Mouse (Mus musculus) C2C12 (cell line): ENCODE results near the gene Plcg1. TPM values are rescaled to one million over a fixed set of nuclear protein-coding genes. Genes with fewer than 3 reads are reported as not detected.

ENCODE experiments used
- H3K27me3 ChIP-seq: one replicate; pipeline ENCODE4 v1.6.1; 2011; ENCODE audit not compliant: control insufficient read depth, insufficient read depth, insufficient read length
- H3K36me3 ChIP-seq: one replicate; pipeline ENCODE4 v1.6.1; 2011; ENCODE audit not compliant: control insufficient read depth, insufficient read depth
- H3K4me3 ChIP-seq: one replicate; pipeline ENCODE4 v1.5.1; 2011; ENCODE audit warnings: mild to moderate bottlenecking, control low read depth; ENCODE audit not compliant: poor library complexity, insufficient read depth, severe bottlenecking
- H3K79me2 ChIP-seq: one replicate; pipeline ENCODE4 v1.6.1; 2011; ENCODE audit not compliant: control insufficient read depth, insufficient read depth
- H3K79me3 ChIP-seq: one replicate; pipeline ENCODE4 v1.6.1; 2011; ENCODE audit warnings: low read depth, control low read depth
- H3ac ChIP-seq: one replicate; pipeline ENCODE3; 2011; ENCODE audit warnings: low read depth; ENCODE audit not compliant: control insufficient read depth, insufficient read length
- CEBPB ChIP-seq: IDR thresholded peaks from one replicate; pipeline ENCODE4 v1.6.1; 2011; ENCODE audit warnings: low read depth, mild to moderate bottlenecking, control low read depth, moderate library complexity
- CTCF ChIP-seq: IDR thresholded peaks from one replicate; pipeline ENCODE4 v1.5.1; 2011; ENCODE audit not compliant: control insufficient read depth, insufficient read depth, insufficient read length
- FOSL1 ChIP-seq: IDR thresholded peaks from one replicate; pipeline ENCODE4 v1.8.0; 2011; ENCODE audit warnings: mild to moderate bottlenecking, low read length; ENCODE audit not compliant: poor library complexity, insufficient read depth, severe bottlenecking
- MAX ChIP-seq: IDR thresholded peaks from one replicate; pipeline ENCODE4 v1.6.1; 2011; ENCODE audit warnings: mild to moderate bottlenecking, control low read depth
- MYOD1 ChIP-seq: IDR thresholded peaks from one replicate; pipeline ENCODE4 v1.6.1; 2011; ENCODE audit warnings: low read depth; ENCODE audit not compliant: control insufficient read depth, insufficient read length
- MYOG ChIP-seq: IDR thresholded peaks from one replicate; pipeline ENCODE4 v1.6.1; 2011; ENCODE audit not compliant: control insufficient read depth, insufficient read length; ENCODE audit errors: extremely low read depth
- USF1 ChIP-seq: IDR thresholded peaks from one replicate; pipeline ENCODE4 v1.6.1; 2011; ENCODE audit warnings: low read depth, mild to moderate bottlenecking, control low read depth, moderate library complexity
- polyA plus RNA-seq: library from polyadenylated mRNA; unstranded; fragments of >200 nt; fragmentation: generic; extraction: Trizol; gene quantifications from one replicate; pipeline ENCODE4 v1.2.1, GENCODE M21; 2012; ENCODE audit warnings: missing spikeins

Gene Plcg1
- polyA plus RNA-seq, 1 experiment, result 39.0 TPM

DNA sequence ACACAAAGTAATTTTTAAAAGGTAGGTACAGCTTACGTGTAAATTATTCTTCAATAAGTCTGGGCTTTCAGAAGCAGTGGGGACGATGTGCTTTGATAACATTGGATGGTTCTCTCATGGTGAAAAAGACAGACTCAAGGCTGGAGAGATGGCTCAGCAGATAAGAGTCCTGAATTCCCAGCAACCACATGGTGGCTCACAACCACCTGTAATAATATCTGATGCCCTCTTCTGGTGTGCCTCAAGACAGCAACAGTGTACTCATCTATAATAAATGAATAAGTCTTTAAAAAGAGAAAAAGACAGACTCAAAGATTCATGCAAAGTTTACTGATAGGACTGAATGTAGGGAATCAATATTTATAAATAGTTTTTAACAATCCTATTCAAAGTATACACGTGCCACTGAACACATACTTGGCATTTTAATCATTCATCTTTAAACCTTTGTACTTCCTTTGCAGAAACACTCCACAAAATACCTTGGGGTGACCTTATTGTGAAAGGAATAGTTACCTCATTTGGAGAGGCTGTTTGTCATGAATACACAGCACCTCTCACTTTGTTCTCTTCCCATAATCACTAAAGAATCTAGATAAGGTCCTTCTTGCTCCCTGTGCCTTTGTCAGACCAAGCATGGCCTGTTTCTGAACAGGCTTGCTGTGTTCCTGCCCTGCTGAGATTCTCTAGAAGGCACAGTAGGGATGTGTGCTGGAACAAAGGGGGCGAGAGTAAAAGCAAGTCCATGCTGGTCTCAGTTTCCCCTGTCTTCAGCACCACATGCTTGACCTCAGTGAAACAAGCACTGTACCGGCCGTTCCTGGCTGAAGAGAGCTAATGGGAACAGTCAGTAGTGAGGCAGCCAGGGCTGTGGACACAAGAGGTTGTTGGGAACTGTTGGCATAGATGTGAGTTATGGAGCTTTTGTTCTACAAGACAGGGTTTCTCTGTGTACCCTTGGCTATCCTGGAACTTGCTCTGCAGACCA lies 4.9 kb upstream of the Plcg1 start:
- no peaks in the 10 kb centered on the region for H3K27me3 ChIP-seq
- no peak overlapping the region for H3K4me3 ChIP-seq
- H3ac ChIP-seq, result no peak overlapping the region
- no peaks in the 10 kb centered on the region for H3K79me2 ChIP-seq
- H3K79me3 ChIP-seq, result no peaks in the 10 kb centered on the region
- TF ChIP-seq FOSL1 (no peak), MYOD1 (no peak), MAX (no peak), CTCF (no peak), USF1 (no peak), CEBPB (no peak), MYOG (no peak)
- H3K36me3 ChIP-seq, result peaks cover 50% of the 10 kb centered on the region

DNA sequence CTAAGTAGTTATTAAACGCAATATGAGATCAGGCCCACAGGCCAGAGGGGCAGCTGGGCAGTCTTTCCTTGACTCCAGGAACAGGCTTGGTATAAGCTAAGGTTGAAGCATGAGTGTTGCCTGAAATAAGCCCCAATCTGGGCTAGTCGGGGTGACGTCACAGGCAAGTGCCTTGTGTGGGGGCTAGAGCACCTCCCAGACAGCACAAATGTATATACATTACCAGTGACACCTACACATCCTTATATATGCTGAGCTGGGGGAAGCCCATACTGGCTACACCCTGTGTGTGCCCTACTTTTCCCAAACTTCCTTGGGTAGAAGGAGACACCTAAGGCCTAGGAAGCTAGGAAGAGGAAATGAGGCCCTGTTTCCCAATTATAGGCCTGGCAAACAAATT lies 2.1 kb upstream of the Plcg1 start:
- peaks cover 23% of the 10 kb centered on the region for H3K36me3 ChIP-seq
- TF ChIP-seq USF1 (no peak), MYOG (no peak), MYOD1 (no peak), MAX (no peak), CTCF (no peak), CEBPB (no peak), FOSL1 (no peak)

DNA sequence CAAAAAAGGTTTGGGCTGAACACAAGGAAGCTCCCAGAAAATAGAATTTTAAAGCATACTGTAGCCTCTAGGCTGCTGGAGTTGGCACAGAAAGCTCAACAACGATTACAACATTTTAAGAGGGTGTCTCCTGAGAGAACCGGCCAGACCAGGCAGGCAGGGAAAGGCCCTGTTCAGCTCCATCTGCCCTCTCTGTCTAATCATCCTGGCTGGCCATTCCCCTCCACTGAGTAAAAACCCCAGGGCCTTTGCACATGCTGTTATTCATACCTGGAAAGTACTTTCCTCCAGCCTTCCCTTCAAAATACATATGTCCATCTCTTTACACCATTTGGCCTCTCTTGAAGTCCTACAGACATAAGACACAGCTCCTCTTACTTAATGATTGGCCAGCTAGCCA lies 1.7 kb upstream of the Plcg1 start:
- Histone ChIP-seq H3ac (no peak overlapping the region), H3K27me3 (no peaks in the 10 kb centered on the region), H3K4me3 (no peak overlapping the region), H3K36me3 (peaks cover 18% of the 10 kb centered on the region), H3K79me3 (peaks cover 22% of the 10 kb centered on the region), H3K79me2 (peaks cover 29% of the 10 kb centered on the region)
- TF ChIP-seq FOSL1, result no peak
- no peak for TF ChIP-seq MYOG
- TF ChIP-seq CTCF, result no peak
- TF ChIP-seq USF1, result no peak

More for the DNA sequence above, 2.1 kb upstream of the Plcg1 start:
- Histone ChIP-seq H3K4me3 (no peak overlapping the region), H3K79me3 (peaks cover 18% of the 10 kb centered on the region), H3K27me3 (no peaks in the 10 kb centered on the region), H3K79me2 (peaks cover 25% of the 10 kb centered on the region), H3ac (no peak overlapping the region)

DNA sequence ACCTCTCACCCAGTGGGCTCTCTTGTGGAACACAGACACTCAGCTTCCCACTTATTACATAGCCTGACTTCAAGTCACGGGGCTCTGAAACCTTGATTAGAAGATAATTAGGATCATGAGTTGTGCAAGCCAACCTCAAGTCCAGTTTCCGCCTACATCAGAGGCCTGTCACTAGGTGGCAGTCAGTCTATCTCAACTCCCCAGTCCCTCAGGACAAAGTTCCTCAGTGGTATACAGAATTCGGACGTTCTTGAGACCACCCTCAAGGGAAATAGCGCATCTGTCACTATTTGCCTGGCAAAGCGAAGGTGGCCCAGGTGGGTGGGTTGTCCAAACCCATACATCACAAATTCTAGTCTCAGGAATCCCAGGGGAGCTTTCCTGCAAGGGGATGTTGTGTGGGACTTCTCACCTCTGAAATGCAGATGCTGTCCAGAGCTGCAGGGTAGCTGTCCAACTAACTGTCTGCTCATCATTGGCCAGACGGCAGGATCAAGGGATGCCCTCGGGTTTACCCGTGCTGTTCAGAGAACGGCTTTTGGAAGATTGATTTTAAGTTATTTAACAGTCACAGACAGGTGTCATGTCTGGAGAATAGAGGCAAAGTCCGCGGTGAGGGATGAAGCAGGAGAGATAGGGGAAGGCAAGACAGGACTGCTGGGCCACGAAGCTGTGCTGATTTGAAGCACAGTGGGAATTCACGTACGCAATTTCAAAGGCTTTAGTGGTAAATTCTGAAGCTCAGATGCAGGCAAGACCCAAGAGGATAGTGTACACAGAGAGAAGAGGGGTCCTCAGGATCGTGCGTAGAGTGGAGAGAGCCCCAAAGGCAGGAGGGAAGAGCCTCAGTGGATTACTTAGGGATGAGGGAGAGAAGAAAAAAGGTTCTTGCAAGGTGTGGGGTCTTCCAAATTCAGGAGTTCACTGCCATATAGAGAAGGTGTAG lies 976 bp upstream of the Plcg1 start:
- H3K79me3 ChIP-seq, result peaks cover 28% of the 10 kb centered on the region
- peak; percentile 36 for TF ChIP-seq CTCF
- no peak for TF ChIP-seq MYOD1
- TF ChIP-seq CEBPB, result peak; percentile 34
- TF ChIP-seq USF1, result no peak
- TF ChIP-seq FOSL1, result no peak
- no peak for TF ChIP-seq MYOG
- TF ChIP-seq MAX, result no peak
- no peaks in the 10 kb centered on the region for H3K27me3 ChIP-seq
- peaks cover 13% of the 10 kb centered on the region for H3K36me3 ChIP-seq
- peaks cover 36% of the 10 kb centered on the region for H3K79me2 ChIP-seq
- peak overlapping the region; percentile 45 for H3ac ChIP-seq
- no peak overlapping the region for H3K4me3 ChIP-seq

DNA sequence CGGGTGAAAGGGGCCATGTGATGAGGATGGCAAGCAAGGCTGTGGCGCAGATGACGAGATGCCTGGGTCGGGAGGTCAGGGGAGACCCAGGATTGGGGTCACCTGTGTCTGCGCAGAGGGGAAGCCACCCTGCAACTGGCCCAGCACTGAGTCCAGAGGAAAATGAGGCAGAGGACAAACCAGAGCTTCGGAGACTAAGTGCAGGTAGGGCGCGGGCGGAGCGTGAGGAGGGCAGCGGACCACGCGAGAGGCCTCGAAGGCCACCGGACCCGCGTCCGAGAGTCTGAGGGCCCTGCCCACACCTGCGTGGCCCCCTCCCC lies 343 bp upstream of the Plcg1 start:
- Histone ChIP-seq H3K79me2 (peaks cover 42% of the 10 kb centered on the region), H3K79me3 (peaks cover 34% of the 10 kb centered on the region), H3K36me3 (peaks cover 9% of the 10 kb centered on the region), H3K4me3 (peak overlapping the region; percentile 61), H3K27me3 (no peaks in the 10 kb centered on the region), H3ac (peak overlapping the region; percentile 45)
- TF ChIP-seq USF1 (no peak), CEBPB (no peak), MAX (no peak)

DNA sequence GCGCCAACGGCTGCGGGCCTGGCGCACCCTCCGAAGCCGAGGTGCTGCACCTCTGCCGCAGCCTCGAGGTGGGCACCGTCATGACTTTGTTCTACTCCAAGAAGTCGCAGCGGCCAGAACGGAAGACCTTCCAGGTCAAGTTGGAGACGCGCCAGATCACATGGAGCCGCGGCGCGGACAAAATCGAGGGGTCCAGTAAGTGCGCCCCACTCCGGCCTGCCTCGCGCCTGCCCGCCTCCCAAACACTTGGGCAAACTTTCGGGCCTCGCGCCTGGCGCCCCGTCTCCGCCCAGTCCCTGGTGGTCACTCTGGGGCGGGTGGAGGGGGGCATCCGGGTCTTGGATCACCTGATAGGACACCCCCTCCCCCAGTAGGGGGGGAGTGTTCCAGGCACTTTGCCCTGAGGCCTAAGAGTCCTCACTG lies 750 bp downstream of the Plcg1 start:
- no peak for TF ChIP-seq MYOD1
- peak; percentile 19 for TF ChIP-seq USF1
- TF ChIP-seq CTCF, result peak; percentile 1
- Histone ChIP-seq H3K27me3 (no peaks in the 10 kb centered on the region), H3K4me3 (peak overlapping the region; percentile 61), H3K79me2 (peaks cover 53% of the 10 kb centered on the region), H3K36me3 (peaks cover 5% of the 10 kb centered on the region), H3K79me3 (peaks cover 44% of the 10 kb centered on the region), H3ac (peak overlapping the region; percentile 92)
